Mouse (Mus musculus) embryo, embryonic 11.5 days (tissue): ENCODE data around the gene Slc25a34.

Experiments used
- DNase-seq: peaks from one replicate; pipeline ENCODE4 v3.0.0-alpha.2; 2012; ENCODE audit warnings: low read depth, low spot score

Slc25a34 gene

GRCm38 (mm10) chr4:141643118-141643855, 19.7 kb upstream of the Slc25a34 start:
- DNase-seq: no peak

GRCm38 (mm10) chr4:141641961-141642811, 18.6 kb upstream of the Slc25a34 start:
- no peak for DNase-seq

GRCm38 (mm10) chr4:141641353-141641771, 17.7 kb upstream of the Slc25a34 start:
- no peak for DNase-seq

- DNase-seq: no peak
Observed at GRCm38 (mm10) chr4:141639474-141639873, 15.9 kb upstream of the Slc25a34 start.

GRCm38 (mm10) chr4:141636693-141637092, 13.1 kb upstream of the Slc25a34 start:
- DNase-seq: no peak

GRCm38 (mm10) chr4:141635991-141636390, 12.4 kb upstream of the Slc25a34 start:
- DNase-seq: no peak

GRCm38 (mm10) chr4:141632111-141632873, 8.7 kb upstream of the Slc25a34 start:
- DNase-seq: no peak

- DNase-seq: no peak
Observed at GRCm38 (mm10) chr4:141631250-141631649, 7.6 kb upstream of the Slc25a34 start.

- no peak for DNase-seq
Observed at GRCm38 (mm10) chr4:141630021-141630420, 6.4 kb upstream of the Slc25a34 start.

- DNase-seq: no peak
Observed at GRCm38 (mm10) chr4:141628661-141629060, 5.0 kb upstream of the Slc25a34 start.

- no peak for DNase-seq
Observed at GRCm38 (mm10) chr4:141627502-141627901, 3.9 kb upstream of the Slc25a34 start.

- DNase-seq: no peak
Observed at GRCm38 (mm10) chr4:141625774-141626550, 2.3 kb upstream of the Slc25a34 start.

- DNase-seq: no peak
Observed at GRCm38 (mm10) chr4:141624983-141625773, 1.6 kb upstream of the Slc25a34 start.

GRCm38 (mm10) chr4:141624134-141624533, 513 bp upstream of the Slc25a34 start:
- DNase-seq: no peak

GRCm38 (mm10) chr4:141623037-141623436, 584 bp downstream of the Slc25a34 start:
- no peak for DNase-seq

- no peak for DNase-seq
Observed at GRCm38 (mm10) chr4:141622580-141622979, 1.0 kb downstream of the Slc25a34 start.

- DNase-seq: no peak
Observed at GRCm38 (mm10) chr4:141622091-141622490, 1.5 kb downstream of the Slc25a34 start.

- DNase-seq: no peak
Observed at GRCm38 (mm10) chr4:141621297-141621696, 2.3 kb downstream of the Slc25a34 start.

GRCm38 (mm10) chr4:141619299-141619883, 4.2 kb downstream of the Slc25a34 start:
- DNase-seq: no peak
